Mouse (Mus musculus) neural tube, embryonic 10.5 days (tissue): ENCODE data around the gene Mboat2.

Source experiments
- DNase-seq: peaks from one replicate; pipeline ENCODE4 v3.0.0-alpha.2; 2017; ENCODE audit warnings: low spot score; ENCODE audit errors: extremely low spot score

Mboat2 gene

GRCm38 (mm10) chr12:24944597-24944996 lies 113.9 kb downstream of the Mboat2 start:
- no peak for DNase-seq

- DNase-seq, result no peak
Measured at GRCm38 (mm10) chr12:24947065-24947464, 116.4 kb downstream of the Mboat2 start.

- no peak for DNase-seq
Measured at GRCm38 (mm10) chr12:24948344-24948743, 117.7 kb downstream of the Mboat2 start.

DNA sequence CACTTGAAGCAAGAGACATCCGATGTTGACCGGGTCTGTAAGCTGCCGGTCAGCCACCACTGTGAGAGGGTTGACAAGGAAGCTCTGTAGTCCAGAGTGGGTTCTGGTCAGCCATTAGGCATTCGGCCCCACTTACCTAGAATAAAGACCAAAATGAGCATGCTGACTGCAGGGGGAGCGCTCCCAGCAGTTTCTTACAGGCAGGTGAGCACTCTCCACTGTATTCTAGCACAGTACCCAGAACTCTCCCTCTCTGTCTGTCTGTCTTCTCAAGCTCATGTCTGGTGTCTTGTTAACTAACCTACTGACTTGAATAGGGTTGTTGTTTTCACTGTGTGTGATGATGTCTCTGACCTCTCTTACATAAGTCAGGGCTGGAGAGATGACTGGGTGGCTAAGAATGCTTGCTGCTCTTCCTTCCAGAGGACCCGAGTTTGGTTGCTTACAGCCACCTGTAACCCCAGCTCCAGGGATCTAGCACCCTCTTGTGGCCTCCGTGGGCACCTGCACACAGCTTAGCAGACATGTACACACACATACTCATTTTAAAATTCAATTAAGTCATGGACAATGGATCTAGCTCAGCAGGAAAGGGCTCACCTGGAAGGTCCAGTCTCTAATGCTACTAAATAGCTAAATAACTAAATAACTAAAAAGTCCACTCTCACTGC lies 119.8 kb downstream of the Mboat2 start:
- DNase-seq, result no peak

DNA sequence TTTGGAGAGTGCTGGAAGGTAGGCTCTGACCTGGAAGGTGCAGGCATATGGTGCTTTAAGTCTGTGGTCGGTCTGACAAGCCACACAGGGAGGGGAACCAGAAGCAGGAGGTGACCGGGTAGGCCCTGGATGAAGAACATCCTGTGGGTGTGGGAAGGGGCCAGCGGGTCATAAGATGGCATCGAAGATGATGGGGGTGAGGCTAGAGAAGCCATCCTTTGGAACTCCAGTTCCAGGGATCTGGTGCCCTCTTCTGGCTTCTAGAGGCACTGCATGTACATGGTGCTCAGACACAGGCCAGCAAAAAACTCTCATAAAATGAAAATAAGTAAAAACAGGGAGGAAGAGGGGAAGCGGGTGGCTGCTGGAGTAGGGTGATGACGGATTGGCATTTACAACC lies 121.5 kb downstream of the Mboat2 start:
- DNase-seq, result peak; percentile 75

GRCm38 (mm10) chr12:24955137-24955536 lies 124.5 kb downstream of the Mboat2 start:
- no peak for DNase-seq

GRCm38 (mm10) chr12:24958526-24958925 lies 127.8 kb downstream of the Mboat2 start:
- no peak for DNase-seq

DNA sequence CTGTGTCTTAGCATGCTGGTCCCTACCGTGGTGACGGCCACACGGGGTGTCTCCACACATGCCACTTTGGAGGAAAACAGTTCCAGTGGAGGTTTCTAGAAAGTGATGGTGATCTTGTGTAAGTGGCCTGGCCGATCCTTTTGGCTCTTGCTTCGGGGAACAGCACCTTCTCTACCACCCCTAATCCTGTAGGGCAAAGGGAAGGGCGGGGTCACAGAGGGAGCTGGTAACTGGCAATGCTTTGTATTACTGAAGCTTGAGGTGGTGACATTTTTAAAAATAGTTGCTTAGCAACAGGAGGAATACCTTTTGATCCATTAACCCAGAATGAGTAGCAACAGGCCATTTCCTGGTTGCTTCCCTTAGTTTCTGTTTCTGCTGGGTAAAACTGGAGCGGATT lies 131.1 kb downstream of the Mboat2 start:
- DNase-seq, result no peak

DNA sequence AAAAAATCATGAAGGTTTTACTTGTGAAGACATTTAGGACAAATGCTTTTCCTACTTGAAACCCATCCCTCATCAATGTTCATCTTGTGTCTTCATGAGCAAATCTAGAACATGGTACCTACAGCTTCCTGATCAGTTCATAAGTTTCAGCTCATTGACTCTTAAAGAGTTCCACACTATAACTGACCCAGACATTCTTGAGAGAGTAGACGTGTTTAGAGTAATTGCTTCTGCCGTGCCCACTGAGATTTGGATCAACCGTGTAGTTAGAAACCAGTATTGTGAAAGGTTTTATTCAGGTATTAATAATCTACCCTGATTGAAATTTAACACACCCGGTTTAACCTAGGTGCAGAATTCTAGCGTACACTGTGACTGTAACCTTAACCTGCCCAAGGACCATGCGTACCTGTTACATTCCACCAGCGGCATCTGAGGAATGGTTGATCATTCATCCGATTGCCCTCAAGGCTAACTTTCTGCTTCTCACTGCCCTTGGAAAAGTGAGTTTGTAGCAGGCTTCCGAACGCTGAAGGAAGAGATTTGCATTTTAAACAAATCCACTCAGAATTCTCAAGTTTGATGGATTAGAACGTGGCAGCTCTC lies 131.8 kb downstream of the Mboat2 start:
- no peak for DNase-seq

DNA sequence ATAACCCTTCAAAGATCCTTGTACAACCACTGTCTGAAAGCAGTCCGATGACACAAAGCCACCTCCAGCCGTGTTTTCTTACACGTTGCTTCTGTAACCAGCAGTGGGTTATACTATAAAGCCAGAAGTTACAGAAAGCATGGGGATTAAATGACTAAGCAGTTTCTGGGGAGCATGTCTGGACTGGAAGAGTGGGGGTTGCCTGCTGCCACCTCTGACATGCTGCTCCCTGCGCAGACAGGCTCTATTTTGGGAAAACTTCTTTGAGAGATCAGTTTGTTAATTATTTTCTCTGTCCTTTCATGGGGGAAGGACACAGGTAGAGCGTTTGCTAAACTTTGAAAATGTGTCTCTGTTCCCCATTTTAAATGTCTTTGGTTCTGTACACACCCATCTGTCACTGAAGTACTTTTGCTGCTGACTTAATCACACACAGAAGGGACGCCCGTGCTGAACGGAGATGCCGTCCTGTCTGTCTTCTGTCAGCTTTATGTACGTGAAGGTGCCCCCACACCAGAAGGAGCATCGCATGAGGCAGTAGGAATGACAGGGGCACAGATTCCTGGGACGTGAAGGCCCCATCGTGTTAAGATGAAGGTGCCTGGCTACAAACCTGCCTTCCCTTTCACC lies 132.8 kb downstream of the Mboat2 start:
- no peak for DNase-seq

DNA sequence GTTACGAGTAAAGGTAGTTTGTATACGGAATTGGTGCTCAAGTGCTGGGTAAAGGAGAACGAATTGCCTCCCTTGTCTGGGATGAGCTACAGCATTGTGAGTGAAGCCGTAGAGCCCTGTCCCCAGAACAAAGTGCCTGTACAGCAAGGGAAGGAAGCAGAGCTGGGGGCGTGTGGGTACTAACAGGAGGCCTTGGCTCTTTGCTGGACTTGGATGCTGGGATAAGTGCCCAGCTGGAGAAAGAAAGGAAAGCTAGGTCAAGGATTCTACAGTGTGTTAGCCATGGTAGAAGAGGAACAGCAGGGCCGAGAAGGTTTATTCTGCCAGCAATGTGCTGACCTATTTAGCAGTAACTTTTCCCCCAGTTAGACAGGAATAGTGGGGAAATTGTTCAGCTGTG lies 134.7 kb downstream of the Mboat2 start:
- no peak for DNase-seq

- DNase-seq, result no peak
Measured at GRCm38 (mm10) chr12:24966046-24966445, 135.4 kb downstream of the Mboat2 start.

DNA sequence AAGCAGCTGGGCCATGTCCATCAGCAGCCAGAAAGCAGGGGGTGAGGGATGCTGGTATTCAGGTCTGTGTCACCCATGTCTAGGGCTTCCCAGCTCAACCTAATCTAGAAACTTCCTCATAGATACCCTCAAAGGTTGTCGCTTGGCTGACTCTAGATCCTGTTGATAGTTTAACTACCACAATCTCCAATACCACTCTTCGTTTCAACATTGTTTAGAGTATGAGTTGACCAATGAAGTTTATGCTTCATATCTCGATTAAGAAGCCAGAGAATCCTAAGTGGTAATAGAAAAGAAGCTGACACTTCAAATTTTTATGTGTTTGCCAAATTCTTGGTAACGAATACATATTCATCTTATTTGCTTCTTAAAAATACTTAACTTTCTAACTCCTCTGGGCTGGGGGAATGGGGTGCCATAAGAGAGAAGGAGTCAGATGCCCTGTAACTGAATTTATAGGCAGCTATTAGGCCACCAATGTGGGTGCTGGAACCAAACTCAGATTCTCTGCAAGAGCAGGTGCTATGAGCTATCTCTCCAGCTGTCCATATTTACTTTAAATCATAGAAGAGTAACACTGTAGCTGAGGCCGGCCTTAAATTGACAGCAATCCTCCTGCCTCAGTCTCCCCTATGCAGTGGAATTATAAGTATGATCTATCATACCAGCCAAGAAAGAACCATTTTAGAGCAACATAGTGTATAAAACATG lies 141.0 kb downstream of the Mboat2 start:
- DNase-seq, result no peak

DNA sequence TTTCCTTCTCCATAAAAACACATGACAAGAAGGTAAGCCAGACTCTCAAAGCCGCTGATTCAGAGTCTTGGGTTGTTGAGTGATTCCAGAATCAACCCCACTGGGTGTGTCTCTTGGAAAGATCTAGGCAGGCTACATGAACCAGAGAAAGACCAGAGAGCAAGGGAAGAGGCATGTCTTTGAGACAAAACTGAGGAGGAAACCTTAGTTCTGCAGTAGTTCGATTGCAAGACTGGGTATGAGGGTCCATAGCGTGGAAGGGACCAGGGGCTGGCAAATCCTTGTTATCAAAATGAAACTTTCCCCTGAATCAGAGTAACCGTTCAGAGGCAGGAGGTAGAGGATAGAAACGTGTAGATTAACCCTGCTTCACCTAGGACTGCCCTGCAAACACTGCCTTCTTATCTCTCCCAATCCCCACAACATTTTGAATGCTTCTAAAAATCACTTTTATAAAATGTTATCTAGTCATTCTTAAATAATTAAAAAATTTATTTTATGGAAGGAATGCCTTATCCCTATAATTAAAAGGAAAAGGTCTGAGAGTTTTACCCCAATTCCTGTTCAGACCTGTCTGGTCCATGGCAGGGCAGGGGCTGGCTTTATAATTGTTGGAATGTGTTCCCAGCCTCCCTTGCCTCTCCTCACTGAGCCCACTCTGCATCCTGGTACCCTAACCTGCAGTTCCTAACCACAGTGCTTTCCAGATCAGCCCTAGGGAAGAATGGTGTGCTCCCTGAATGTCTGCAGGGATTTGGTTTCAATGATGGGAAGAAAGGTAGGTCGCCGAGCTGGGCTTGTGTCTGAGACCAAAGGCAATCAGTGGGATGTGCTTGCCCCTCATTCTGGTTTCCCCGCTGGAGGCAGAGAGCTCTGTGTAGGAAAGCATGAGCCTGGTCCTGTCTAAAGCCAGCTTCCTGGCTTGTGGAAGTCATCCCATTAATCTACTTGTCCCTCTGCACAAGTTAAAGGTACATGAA lies 142.0 kb downstream of the Mboat2 start:
- DNase-seq, result no peak

DNA sequence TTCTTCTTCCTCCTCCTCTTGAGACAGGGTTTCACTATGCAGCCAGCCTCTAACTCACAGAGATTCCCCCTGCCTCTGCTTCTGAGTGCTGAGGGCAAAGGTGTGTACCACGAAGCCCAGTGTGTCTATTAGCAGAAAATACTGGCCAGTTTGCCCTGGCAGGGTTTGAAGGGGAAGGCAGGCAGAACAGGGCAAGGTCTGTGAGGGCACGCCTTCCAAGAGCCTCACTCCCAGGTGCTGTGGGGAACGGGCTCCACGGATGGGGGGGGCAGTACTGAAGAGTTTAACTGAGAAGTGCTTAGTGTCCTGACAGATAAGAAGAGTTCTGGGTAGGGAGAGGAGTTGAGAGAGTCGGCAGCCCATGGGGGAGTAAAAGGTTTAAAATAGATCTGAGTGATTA lies 142.9 kb downstream of the Mboat2 start:
- DNase-seq, result no peak

DNA sequence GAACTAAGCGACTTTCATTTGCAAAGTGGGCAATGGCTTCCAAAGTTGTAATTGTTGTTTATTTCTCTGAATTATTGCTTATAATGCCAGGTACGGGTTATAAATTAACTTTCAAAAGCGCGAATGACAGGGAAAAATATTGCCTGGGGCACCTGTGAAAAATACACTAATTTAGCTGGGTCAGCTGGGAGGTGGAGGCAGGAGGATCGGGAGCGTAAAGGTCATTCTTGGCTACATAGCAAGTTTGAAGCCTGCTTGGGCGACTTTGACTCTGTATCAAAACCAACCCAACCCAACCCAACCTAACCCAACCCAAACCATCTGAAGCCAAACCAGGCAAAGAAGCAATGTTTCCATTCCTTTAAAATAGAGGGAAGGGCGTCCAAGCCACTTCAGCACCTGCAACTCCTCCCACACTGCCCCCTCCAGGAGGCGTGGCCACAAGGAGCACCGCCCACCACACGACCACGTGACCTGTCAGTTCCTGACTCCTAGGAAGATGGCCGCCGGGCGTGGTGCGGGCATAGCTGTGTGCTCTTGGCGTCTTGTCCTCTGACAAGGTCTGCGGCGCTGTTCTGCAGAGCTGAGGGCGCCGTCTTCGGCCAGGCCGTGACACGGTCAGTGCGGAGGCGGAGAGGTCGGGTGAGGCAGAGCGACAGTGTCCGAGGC lies 143.9 kb downstream of the Mboat2 start, which contains the start of gene Kidins220:
Gene Kidins220, plus strand, starts transcription at position 480 of the 669 bp plus-strand sequence.
- DNase-seq, result peak; percentile 94

GRCm38 (mm10) chr12:24975115-24975733 lies 144.5 kb downstream of the Mboat2 start:
- DNase-seq, result peak; percentile 74

DNA sequence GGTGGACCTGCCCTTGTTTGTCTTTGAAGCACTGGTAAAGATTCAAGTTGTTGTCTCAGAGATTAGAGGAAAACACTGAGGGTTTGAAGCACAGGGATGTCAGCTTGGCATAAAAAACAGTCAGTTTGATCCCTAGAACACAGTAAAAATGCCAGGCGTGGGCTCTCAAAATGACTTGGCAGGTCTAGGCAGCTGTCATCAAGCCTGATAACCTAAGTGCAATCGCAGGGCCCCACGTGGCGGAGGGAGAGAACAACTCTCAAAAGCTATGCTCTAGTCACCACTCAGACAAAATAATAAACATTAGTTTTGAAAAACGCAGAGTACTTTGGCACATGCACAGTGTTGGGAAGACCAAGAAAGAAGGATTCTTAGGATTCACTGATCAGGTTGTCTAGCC lies 154.5 kb downstream of the Mboat2 start:
- DNase-seq, result no peak

DNA sequence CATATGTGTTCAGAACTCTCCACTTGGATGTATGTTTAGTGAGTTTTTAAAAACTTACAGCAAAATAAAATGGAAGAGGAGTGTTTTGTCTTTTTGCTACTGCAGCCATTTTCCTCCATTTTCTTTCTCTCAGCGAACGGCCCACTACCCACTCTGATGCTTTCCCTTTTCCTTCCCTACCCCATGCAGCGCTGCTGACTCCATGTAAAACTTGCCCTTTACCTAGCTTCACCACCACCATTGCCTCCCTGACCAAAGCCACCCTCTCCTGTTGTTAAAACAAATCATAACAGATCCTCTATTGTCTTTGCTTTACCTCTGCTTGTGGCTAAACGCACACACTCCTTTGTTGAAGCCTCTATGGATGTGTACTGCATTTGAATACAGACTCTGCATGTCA lies 164.7 kb downstream of the Mboat2 start:
- DNase-seq, result no peak

DNA sequence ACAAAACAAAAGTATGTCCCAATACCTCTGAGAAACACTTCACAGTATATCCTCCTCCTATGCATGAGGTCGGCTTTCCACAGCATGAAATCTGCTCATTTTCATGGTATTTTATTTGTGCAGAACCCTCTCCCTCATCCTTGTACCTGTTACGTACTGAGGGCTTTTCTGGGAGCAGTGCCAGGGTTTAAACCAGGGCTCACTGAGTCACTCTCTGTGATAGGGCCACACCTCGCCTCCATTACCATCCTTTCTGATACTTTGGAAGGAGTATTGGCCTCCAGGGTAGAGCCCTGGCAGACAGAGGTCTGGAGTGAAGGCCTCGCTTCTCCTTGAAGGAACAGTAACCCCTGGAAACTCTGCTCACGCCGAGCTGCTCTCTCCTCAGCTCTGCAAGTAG lies 174.7 kb downstream of the Mboat2 start:
- DNase-seq, result no peak
